ENCODE assay signal across 15 mouse cellular contexts in genomic region chr4:47315458-47315857, GRCm38 (mm10). TPM values are rescaled to one million over a fixed set of nuclear protein-coding genes. Genes with fewer than 3 reads are reported as not detected.
DNase-seq lines count a peak whose midpoint lies in the region; ATAC-seq and TF ChIP-seq lines count a peak whose summit lies in the region.
"Had no signal": no experiment of that assay in that cellular context is flagged by ENCODE, and none has a peak within 500 bp of the region (broad histone marks: within the 10 kb centered on the region; RNA-seq: fewer than 3 reads in every experiment).

No protein-coding gene starts in this region.

- no peak for TF ChIP-seq POLR2A in small intestine, adult 2 months (IDR thresholded peaks at IDR 0.05; ENCODE audit: low read depth, low read length)

- peak; percentile 45 for DNase-seq in gastrocnemius, adult 2 months
- DNase-seq in gastrocnemius, postnatal 25 days, result no peak
- peak; percentile 2 for DNase-seq in midbrain, postnatal 0 days (ENCODE audit: low spot score)
- DNase-seq in midbrain, embryonic 11.5 days (ENCODE audit: low spot score, missing footprints), result no peak
- no peak for DNase-seq in liver, postnatal 0 days
- DNase-seq in gastrocnemius, postnatal 4 days (ENCODE audit: low spot score in 2 of 2), result no peak
- DNase-seq: adrenal gland, postnatal 10 days; cerebellum, adult 2 months; heart, postnatal 4 days had no signal

- H3K9ac ChIP-seq in midbrain, postnatal 0 days (replicated peaks; ENCODE audit: low read length, poor library complexity, severe bottlenecking), result no peak overlapping the region
- no peak overlapping the region for H3K9ac ChIP-seq in midbrain, embryonic 11.5 days (ENCODE audit: low read length)
- no peak overlapping the region for H3K9ac ChIP-seq in liver, postnatal 0 days (replicated peaks)
- H3K9ac ChIP-seq in neural tube, embryonic 15.5 days (replicated peaks), result no peak overlapping the region
- H3K9ac ChIP-seq: embryonic facial prominence, embryonic 12.5 days; midbrain, embryonic 15.5 days had no signal

- peak overlapping the region; percentile 44 for H3K27ac ChIP-seq in gastrocnemius, adult 2 months
- H3K27ac ChIP-seq in midbrain, postnatal 0 days (ENCODE audit: low read depth, low read length), result no peak overlapping the region
- H3K27ac ChIP-seq in midbrain, embryonic 11.5 days (ENCODE audit: low read depth, low read length), result no peak overlapping the region
- no peak overlapping the region for H3K27ac ChIP-seq in liver, postnatal 0 days (ENCODE audit: low read depth)
- H3K27ac ChIP-seq in small intestine, adult 2 months (ENCODE audit: insufficient read depth, low read depth, low read length), result peak overlapping the region; percentile 47; the same call in 1 of the 2 replicates
- no peak overlapping the region for H3K27ac ChIP-seq in neural tube, embryonic 15.5 days (replicated peaks)
- H3K27ac ChIP-seq: embryonic facial prominence, embryonic 12.5 days; midbrain, embryonic 15.5 days had no signal

- H3K4me3 ChIP-seq in gastrocnemius, adult 2 months, result no peak overlapping the region
- H3K4me3 ChIP-seq in midbrain, postnatal 0 days (ENCODE audit: low read depth, low read length), result no peak overlapping the region
- no peak overlapping the region for H3K4me3 ChIP-seq in midbrain, embryonic 11.5 days (ENCODE audit: low read depth, low read length)
- H3K4me3 ChIP-seq in liver, postnatal 0 days (ENCODE audit: low read depth, low read length), result no peak overlapping the region
- H3K4me3 ChIP-seq in small intestine, adult 2 months (ENCODE audit: low read depth, low read length), result no peak overlapping the region
- H3K4me3 ChIP-seq in neural tube, embryonic 15.5 days (replicated peaks), result no peak overlapping the region
- H3K4me3 ChIP-seq: embryonic facial prominence, embryonic 12.5 days; midbrain, embryonic 15.5 days had no signal

- H3K4me1 ChIP-seq in midbrain, postnatal 0 days (ENCODE audit: insufficient read depth, low read length), result no peaks in the 10 kb centered on the region
- H3K4me1 ChIP-seq in midbrain, embryonic 11.5 days (ENCODE audit: control insufficient read depth, insufficient read depth, low read length), result no peaks in the 10 kb centered on the region
- peaks cover 4% of the 10 kb centered on the region; the same call in 1 of the 2 replicates for H3K4me1 ChIP-seq in liver, postnatal 0 days (ENCODE audit: insufficient read depth)
- H3K4me1 ChIP-seq in small intestine, adult 2 months (ENCODE audit: control insufficient read depth, insufficient read depth, insufficient read length, low read length), result peaks cover 13% of the 10 kb centered on the region
- no peaks in the 10 kb centered on the region for H3K4me1 ChIP-seq in neural tube, embryonic 15.5 days
- H3K4me1 ChIP-seq: embryonic facial prominence, embryonic 12.5 days; midbrain, embryonic 15.5 days had no signal

- WGBS in midbrain, postnatal 0 days, result 68% methylated on average over 2 of the region's 2 CpGs
- WGBS in midbrain, embryonic 11.5 days, result 81% methylated on average over 2 of the region's 2 CpGs
- 30% methylated on average over 2 of the region's 2 CpGs for WGBS in liver, postnatal 0 days (ENCODE audit: insufficient replicate concordance)
- WGBS in small intestine, adult 2 months, result 60% methylated on average over 2 of the region's 2 CpGs
- 84% methylated on average over 2 of the region's 2 CpGs for WGBS in neural tube, embryonic 15.5 days

- no peak overlapping the region for H3K4me2 ChIP-seq in midbrain, postnatal 0 days (ENCODE audit: low read depth, low read length, poor library complexity, severe bottlenecking)
- H3K4me2 ChIP-seq in midbrain, embryonic 11.5 days, result no peak overlapping the region
- H3K4me2 ChIP-seq in liver, postnatal 0 days (ENCODE audit: low read depth, low read length), result no peak overlapping the region
- H3K4me2 ChIP-seq in neural tube, embryonic 15.5 days, result no peak overlapping the region
- H3K4me2 ChIP-seq: embryonic facial prominence, embryonic 12.5 days; midbrain, embryonic 15.5 days had no signal

- TF ChIP-seq EP300 in liver, postnatal 0 days (IDR thresholded peaks at IDR 0.05; ENCODE audit: low read depth), result no peak

- ATAC-seq in midbrain, postnatal 0 days (ENCODE audit: low FRiP score), result no peak
- ATAC-seq in midbrain, embryonic 11.5 days (ENCODE audit: low FRiP score), result no peak
- ATAC-seq in liver, postnatal 0 days, result peak; percentile 53; the same call in 1 of the 2 replicates
- ATAC-seq in neural tube, embryonic 15.5 days (ENCODE audit: low FRiP score), result no peak
- ATAC-seq: forebrain, embryonic 16.5 days; intestine, postnatal 0 days; midbrain, embryonic 15.5 days had no signal

- TF ChIP-seq CTCF in gastrocnemius, adult 2 months (IDR thresholded peaks at IDR 0.05), result no peak
- TF ChIP-seq CTCF in midbrain, postnatal 0 days (IDR thresholded peaks at IDR 0.05), result no peak
- no peak for TF ChIP-seq CTCF in liver, postnatal 0 days (IDR thresholded peaks at IDR 0.05; ENCODE audit: low read depth)
- no peak for TF ChIP-seq CTCF in small intestine, adult 2 months (IDR thresholded peaks at IDR 0.05; ENCODE audit: extremely low read depth, insufficient read length, insufficient replicate concordance, low read depth, low read length)

- intact Hi-C loops in gastrocnemius, adult 2 months (cut with DNase I), result no loop called here

- H3K27me3 ChIP-seq in midbrain, postnatal 0 days (ENCODE audit: insufficient read depth, low read length), result no peaks in the 10 kb centered on the region
- no peaks in the 10 kb centered on the region for H3K27me3 ChIP-seq in midbrain, embryonic 11.5 days (ENCODE audit: control insufficient read depth, insufficient read depth, low read length)
- no peaks in the 10 kb centered on the region for H3K27me3 ChIP-seq in liver, postnatal 0 days (ENCODE audit: insufficient read depth, low read length)
- H3K27me3 ChIP-seq in small intestine, adult 2 months (ENCODE audit: control insufficient read depth, insufficient read depth, low read length), result no peaks in the 10 kb centered on the region
- no peaks in the 10 kb centered on the region for H3K27me3 ChIP-seq in neural tube, embryonic 15.5 days (replicated peaks)
- H3K27me3 ChIP-seq: embryonic facial prominence, embryonic 12.5 days; midbrain, embryonic 15.5 days had no signal

- H3K36me3 ChIP-seq in midbrain, postnatal 0 days (ENCODE audit: insufficient read depth, low read length), result no peaks in the 10 kb centered on the region
- no peaks in the 10 kb centered on the region for H3K36me3 ChIP-seq in midbrain, embryonic 11.5 days (ENCODE audit: control insufficient read depth, insufficient read depth, low read length)
- no peaks in the 10 kb centered on the region for H3K36me3 ChIP-seq in liver, postnatal 0 days (replicated peaks; ENCODE audit: insufficient read depth, low read length)
- no peaks in the 10 kb centered on the region for H3K36me3 ChIP-seq in small intestine, adult 2 months (ENCODE audit: control insufficient read depth, insufficient read depth, low read length)
- no peaks in the 10 kb centered on the region for H3K36me3 ChIP-seq in neural tube, embryonic 15.5 days
- H3K36me3 ChIP-seq: embryonic facial prominence, embryonic 12.5 days; midbrain, embryonic 15.5 days had no signal

- no peaks in the 10 kb centered on the region for H3K9me3 ChIP-seq in midbrain, postnatal 0 days (ENCODE audit: low read length)
- no peaks in the 10 kb centered on the region for H3K9me3 ChIP-seq in midbrain, embryonic 11.5 days (ENCODE audit: control insufficient read depth, low read length)
- H3K9me3 ChIP-seq in liver, postnatal 0 days (ENCODE audit: low read length), result no peaks in the 10 kb centered on the region
- H3K9me3 ChIP-seq in neural tube, embryonic 15.5 days (replicated peaks), result no peaks in the 10 kb centered on the region
- H3K9me3 ChIP-seq: embryonic facial prominence, embryonic 12.5 days; midbrain, embryonic 15.5 days had no signal

RNA-seq across cellular contexts. Expression of gene Tgfbr1, which starts 37.6 kb away (rescaled TPM):
- 10 to 100 TPM; 19.2 to 32.2 TPM for total RNA-seq in gastrocnemius, adult 2 months (2021)
- 10 to 100 TPM; 16.7 to 18.5 TPM for total RNA-seq in gastrocnemius, postnatal 25 days (2021)
- total RNA-seq in midbrain, postnatal 0 days (2014; rRNA removed), result 30.7 and 46.3 TPM in 2 replicates
- 15.0 and 16.1 TPM in 2 replicates for polyA plus RNA-seq in midbrain, postnatal 0 days (2015; fragmentation: Nextera tagmentation; extraction: Ambion mirVana)
- 121 and 133 TPM in 2 replicates for polyA plus RNA-seq in midbrain, embryonic 11.5 days (2014; fragmentation: Nextera tagmentation; extraction: Ambion mirVana)
- 3.7 and 5.2 TPM in 2 replicates for polyA plus RNA-seq in liver, postnatal 0 days (2015; fragmentation: Nextera tagmentation; extraction: Ambion mirVana)
- polyA plus RNA-seq in small intestine, adult 2 months (2012; rRNA removed), result 0.84 and 1.7 TPM in 2 replicates
- polyA plus RNA-seq in neural tube, embryonic 15.5 days (2015; fragmentation: Nextera tagmentation; extraction: Ambion mirVana), result 24.6 and 26.7 TPM in 2 replicates
- 10 to 100 TPM; 35.2 to 40.8 TPM for total RNA-seq in gastrocnemius, postnatal 4 days (2021)

Comparison
In these comparisons a context has a peak if more than half of its experiments do, and no peak if none do; other contexts are left out.
1. DNase-seq: peak in gastrocnemius, adult 2 months (single experiment) and midbrain, postnatal 0 days (single experiment); none in gastrocnemius, postnatal 25 days (single experiment), midbrain, embryonic 11.5 days (single experiment), liver, postnatal 0 days (single experiment) and gastrocnemius, postnatal 4 days (0 of 2).
2. H3K27ac ChIP-seq: peak in gastrocnemius, adult 2 months (single experiment) and small intestine, adult 2 months (single experiment); none in midbrain, postnatal 0 days (single experiment), midbrain, embryonic 11.5 days (single experiment), liver, postnatal 0 days (single experiment) and neural tube, embryonic 15.5 days (single experiment).